Mouse (Mus musculus): ENCODE data around the gene Olfr90.
A peak's percentile ranks its signal among the peaks of the same experiment; 100 is the strongest.

Gene Olfr90

DNA sequence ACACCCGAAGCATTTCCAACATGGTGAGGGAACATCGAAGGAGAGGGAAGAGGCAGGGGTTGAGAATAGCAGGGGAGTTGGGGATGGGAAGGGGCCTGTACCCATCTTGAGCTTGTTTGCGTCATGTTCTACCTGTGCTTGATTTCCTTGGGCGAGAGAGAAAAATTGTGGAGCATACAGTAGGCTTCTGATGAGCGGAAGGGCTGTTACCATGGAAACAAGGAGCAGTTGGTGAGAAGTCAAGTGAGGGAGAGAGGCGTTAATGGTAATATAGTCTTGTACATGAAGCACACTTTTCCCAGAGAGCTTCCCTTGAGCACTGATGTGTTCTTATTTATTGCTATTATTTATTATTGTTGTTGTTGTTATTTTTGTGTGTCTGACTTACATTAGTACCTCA is 31.3 kb downstream of the Olfr90 start:
- no peak for DNase-seq

DNA sequence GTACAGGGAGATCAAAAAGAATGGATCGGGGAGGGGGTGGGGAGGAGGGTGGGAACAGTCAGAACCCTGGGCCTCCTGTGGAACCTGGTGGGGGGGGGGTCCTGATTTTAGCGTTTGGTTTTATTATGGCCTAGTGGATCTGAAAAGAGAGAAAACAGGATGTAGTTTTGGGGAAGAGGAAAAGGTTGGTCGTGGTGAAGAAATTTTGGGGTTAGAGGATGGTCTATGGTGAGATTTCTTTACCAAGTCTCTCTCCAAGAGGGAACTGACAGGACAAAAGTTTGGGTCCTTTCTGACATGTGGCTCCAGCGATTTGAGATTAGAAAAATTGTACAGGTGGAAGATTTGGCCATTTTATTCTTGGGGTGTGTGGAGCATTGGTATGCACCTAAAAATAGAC is 36.6 kb downstream of the Olfr90 start:
- no peak for DNase-seq

DNA sequence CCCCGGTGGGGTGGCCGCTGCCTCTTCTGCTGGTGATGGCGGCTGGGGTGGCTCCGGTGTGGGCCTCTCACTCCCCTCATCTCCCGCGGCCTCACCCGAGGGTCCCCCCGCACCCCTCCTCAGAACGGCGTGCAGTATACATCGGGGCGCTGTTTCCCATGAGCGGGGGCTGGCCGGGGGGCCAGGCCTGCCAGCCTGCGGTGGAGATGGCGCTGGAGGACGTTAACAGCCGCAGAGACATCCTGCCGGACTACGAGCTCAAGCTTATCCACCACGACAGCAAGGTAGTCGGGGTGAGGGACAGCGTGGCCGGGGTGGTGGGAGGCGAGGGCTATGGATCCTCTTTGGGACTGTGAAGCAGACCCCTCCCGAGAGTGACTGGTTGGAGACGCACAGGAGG is 37.4 kb downstream of the Olfr90 start:
- DNase-seq = no peak

DNA sequence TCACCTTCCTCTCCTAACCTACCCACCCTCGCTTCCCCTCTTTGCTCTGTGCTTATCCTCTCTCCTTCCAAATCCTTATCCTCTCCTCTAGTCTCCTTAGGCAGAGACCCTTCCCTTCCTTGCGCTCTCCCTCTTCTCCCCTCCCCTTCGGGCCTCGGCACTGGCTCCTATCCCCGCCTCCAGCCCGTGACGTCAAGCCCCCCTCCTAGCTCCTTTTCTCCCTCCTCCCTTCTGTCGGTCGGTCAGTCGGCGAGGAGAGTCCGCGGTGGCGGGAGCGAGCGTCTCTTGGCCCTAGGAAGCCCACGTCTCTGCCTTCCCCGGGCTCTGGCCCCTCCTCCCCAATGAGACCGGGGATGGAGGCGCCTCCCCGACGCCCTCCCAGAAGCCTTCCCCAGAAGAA is 37.9 kb downstream of the Olfr90 start:
- DNase-seq = peak; percentile 84

DNA sequence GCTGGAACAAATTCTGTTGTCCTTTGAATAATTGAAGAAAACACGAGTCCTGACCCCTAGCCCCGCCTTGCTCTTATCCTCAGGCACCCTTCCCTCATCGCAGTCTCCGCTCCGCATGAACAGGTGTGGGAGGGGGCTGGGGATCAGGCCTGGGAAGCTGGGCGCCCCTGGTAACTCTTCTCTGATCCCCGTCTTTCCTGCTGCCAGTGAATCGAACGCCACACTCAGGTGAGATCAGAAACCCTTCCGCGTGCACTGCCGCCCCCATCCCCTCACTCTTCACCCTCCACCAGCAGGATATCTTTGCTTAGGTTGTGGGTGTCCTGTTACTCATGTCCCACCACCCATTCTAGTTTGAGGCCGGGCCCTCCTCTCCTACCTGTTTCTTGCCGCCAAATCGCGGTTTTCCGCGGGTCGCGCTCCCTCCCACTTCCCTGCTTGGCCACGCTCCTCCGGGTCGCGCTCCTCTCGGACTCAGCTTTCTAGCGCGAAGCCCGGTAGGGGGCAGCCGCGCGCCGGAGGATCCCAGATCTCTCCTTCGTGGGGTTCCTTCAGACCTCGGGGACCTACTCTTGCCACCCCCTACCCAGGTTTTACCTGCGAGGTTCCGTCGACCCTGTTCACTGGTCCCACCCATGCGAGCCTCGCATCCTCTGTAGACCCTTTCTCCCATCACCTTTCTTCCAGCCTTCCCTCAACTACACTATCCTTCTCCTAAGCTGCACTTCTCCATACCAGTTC is 38.6 kb downstream of the Olfr90 start:
- DNase-seq = peak; percentile 76

DNA sequence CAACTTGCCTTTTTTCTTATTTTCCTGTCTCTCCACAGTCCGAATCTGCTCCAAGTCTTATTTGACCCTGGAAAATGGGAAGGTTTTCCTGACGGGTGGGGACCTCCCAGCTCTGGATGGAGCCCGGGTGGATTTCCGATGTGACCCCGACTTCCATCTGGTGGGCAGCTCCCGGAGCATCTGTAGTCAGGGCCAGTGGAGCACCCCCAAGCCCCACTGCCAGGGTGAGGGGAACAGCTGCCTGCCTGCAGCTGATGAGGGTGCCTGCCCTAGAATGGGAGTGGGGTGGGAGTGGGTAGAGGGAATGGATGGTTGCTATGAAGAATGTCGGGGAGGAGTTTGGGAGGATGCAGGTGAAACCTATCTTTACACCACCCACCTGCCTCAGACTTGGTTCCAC is 39.9 kb downstream of the Olfr90 start:
- DNase-seq = no peak

DNA sequence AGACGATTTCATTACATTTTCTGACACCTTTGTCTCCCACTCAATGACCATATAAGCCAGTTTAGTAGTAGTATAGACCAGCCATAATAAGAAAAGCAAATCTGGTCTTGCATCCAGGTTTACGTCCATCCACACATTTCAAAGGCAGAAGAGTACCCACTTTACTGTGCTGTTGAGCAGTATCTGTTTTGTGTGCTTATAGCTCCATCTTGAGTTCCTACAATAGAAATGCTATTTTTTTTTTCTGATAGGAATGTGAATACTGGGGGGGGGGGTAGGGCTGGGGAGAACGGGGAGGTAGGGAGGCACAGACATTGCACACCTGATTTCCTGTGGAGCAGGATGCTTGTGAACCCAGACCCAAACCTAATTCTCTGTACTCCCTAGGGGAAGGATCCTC is 40.3 kb downstream of the Olfr90 start:
- DNase-seq = no peak

DNA sequence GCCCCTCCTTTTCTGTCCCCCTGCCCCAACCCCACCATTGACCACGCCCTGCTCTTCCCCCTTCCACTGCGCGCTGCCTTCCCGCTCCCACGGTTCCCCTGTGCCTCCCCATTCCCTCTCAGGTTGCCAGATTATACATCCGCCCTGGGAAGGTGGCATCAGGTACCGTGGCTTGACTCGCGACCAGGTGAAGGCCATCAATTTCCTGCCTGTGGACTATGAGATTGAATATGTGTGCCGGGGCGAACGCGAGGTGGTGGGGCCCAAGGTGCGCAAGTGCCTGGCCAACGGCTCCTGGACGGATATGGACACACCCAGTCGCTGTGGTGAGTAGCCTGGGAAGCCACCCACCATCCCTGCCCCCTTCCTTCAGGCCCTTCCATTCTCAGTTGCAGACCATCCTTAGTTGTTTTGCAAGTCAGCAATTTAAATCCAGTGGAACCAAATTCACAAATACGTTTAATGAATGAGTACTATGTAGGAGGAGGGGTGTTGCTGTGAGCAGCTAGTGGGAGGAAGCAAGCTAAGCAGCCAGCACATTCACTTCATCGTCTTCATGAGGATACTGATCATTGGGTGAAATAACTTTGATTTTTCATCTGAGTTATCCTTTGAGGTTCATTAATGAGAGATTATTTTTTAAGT is 40.8 kb downstream of the Olfr90 start:
- DNase-seq = no peak

DNA sequence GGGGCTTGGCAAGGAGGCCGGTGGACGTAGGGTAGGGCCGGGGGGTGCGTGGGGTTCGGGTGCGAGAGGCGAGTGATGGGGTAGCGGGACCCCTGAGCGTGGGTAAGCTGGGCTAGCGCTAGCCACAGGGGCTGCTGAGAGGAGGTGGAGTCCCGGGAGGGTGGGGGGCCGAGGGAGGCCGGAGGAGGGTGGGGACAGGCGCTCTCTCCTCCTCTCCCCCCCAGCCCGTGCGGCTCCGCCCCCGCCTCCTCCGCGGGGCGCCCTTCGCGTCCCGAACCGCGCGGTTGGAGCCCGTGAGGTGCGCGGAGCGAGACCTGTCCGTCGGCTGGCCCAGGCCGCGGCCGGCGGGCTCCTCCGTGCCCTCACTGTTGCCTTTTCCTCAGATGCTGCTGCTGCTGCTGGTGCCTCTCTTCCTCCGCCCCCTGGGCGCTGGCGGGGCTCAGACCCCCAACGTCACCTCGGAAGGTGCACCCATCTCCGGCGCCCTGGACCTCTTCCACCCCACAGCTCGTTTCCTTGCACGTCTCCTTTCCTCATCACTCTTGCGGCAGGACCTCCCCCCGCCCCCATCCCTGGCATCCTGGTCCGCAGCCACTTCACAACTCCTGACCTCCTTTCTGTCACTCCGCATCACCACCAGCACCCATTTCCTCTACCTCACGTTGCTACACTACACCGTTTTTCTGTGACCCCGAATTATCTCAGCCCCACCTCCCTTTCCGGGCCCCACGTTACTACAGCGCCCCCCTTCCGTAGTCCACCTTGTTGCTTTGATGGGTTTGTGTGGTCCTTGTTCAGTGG is 41.8 kb downstream of the Olfr90 start:
- DNase-seq = peak; percentile 65

DNA sequence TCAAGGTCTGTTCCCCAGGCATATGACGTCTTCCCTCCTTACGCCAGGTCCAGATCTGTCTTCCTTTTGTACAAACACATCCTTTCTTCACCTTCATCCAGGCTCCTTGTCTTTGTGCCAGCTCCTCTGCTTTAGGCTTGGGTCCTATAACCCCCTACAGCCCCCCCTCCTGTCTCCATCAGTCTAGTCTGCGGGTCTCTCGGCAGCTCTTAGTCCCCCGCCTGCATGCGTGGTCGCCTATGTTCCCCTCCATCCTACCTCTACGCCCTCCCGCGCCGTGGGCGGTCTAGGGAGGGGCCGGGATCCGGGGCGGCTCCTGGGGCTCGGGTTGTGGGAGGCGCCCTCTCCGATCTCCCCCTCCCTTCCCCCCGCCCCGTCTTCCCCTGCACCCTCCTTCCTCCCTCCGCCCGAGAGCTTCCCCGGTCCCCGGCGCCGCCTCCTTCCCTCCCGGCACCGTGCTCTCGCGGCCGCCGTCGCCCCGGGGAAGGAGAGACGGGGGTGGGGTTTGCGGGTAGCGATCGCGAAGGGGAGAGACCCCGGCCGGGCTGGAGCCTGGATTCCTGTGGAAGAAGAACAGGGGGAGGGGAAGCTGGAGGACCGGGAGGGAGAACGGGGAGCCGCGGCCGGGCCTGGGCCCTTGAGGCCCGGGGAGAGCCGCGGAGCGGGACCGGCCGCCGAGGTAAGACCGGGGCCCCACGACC is 42.5 kb downstream of the Olfr90 start, which contains the start of gene Gabbr1:
Gene Gabbr1, plus strand, starts transcription at position 356 of the 701 bp plus-strand sequence.
- peak; percentile 85 for DNase-seq

DNA sequence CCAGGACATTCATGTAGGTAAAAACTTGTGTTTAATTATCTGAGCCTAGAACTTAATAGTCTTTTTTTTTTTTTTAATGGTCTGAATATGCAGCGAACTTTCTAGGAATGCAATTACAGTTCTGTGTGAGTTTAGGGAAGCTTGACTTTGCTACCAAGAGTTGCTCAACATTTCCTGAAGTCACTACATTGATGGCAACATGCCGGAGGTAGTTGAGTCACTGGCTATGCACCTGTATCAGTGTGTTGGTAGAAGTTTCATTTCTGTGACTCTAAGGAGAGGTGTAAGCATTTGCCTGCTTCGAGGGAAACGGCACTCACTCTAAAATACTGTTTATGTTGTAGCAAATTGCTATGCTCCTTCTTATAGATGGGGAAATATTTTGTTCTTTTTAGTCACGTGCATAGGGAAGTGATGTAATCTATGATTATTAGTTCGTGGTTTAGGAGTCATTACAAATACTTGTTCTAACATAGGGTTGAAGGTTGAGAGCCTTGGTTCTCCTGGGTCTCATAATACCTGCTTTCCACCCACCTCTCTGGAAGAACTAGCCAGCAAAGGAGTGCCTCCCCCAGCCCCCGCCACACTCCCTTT is 43.6 kb downstream of the Olfr90 start:
- DNase-seq = peak; percentile 28

DNA sequence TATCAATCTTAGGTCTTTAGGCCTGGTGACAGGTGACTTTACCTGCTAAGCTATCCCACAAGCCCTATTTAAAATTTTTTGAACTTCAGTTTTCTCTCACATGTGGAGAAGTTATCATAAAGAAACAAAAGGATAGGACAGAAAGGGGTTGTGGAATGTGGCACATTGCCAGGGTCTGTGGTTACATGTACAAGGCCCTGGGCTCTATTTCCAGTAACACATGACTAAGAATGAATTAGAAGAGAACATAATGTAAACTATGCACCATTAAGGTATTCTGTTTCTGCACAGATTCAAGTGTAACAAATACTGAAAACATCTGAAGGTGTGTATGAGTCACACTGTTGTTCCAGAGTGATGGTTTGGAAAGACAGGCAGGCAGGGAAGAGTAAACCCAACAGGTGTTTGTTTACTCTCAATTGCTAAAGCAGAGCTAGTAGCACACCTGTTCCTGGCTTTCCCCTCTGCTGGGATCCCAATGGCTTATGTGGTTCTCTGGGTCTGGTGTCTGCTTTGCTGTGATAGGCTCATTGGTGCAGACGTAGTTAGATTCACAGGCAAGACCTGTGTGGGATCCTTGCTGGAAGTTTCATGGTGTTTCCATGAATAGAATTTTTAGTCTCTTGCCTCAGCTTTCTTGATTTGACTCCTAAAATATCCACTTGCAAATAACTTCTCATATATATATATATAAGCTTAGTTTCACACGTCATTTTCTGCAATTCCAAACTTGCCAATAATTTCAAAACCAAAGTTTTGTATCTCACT is 49.0 kb downstream of the Olfr90 start:
- no peak for DNase-seq
